Mouse (Mus musculus): ENCODE data around the gene Spindoc. TPM values are rescaled to one million over a fixed set of nuclear protein-coding genes. Genes with fewer than 3 reads are reported as not detected.

The Spindoc gene
- polyA plus RNA-seq, 1 experiment from 2014 or later = 44.1 TPM

DNA sequence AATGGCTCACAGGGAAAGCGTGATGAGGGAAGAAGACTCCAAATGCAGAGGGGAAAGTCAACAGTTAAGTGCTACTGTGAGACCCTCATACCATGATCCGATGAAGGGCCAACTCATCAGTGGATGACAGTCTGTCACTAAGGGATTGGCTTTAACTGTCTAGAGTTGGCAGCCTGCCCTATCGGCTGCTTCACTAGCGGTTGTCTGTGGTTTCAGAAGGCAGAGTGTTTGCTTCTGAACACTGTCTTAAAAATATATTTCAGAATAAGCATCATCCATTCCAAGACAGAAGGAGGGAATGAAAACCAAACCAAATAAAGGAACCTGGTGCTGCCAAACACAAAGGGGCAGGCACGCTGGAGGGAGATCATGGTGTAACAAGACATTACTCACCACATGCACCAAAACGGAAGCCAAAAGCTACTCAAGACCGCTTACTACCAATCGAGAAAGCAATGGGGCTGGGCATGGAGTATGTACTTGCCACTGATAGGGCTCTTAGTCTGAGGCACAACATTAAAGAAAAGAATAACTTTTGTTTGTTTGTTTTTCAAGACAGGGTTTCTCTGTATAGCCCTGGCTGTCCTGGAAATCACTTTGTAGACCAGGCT, 67.7 kb downstream of the Spindoc start:
- no peak for ATAC-seq (ENCODE audit: low FRiP score)
- no peaks in the 10 kb centered on the region for H3K9me3 ChIP-seq (replicated peaks)
- 90% methylated on average over 8 of the region's 8 CpGs for WGBS

GRCm38 (mm10) chr19:7313660-7314059, 69.1 kb downstream of the Spindoc start:
- Histone ChIP-seq H3K27ac (no peak overlapping the region), H3K27me3 (no peaks in the 10 kb centered on the region), H3K4me2 (replicated peaks) (no peak overlapping the region), H3K36me3 (no peaks in the 10 kb centered on the region), H3K4me3 (no peak overlapping the region), H3K9ac (no peak overlapping the region), H3K9me3 (replicated peaks) (no peaks in the 10 kb centered on the region), H3K4me1 (peaks cover 32% of the 10 kb centered on the region)
- WGBS = 83% methylated on average over 2 of the region's 2 CpGs
- no peak for ATAC-seq (ENCODE audit: low FRiP score)

More for the DNA sequence above, 67.7 kb downstream of the Spindoc start:
- Histone ChIP-seq H3K4me3 (no peak overlapping the region), H3K4me2 (replicated peaks) (no peak overlapping the region), H3K9ac (no peak overlapping the region), H3K36me3 (no peaks in the 10 kb centered on the region), H3K4me1 (peaks cover 18% of the 10 kb centered on the region), H3K27me3 (no peaks in the 10 kb centered on the region), H3K27ac (no peak overlapping the region)

DNA sequence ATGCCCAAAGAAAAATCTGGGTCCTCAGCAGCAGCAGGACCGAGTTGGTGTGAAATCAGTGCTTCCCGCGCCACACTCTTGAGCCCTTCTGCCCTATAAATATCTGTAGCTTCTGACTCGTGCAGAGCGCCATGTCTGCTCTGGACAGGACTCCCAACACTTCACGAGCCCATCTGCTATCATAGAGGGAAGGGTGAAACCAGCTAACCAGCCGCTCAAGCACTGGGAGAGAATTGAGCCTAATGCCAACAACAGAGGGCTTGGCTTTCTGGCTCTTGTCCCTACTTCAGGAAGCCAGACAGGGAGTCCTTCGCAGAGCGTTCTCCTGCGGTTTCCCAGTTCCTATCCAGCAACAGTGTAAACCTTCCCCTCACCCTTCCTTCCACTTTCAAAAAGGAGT, 71.5 kb downstream of the Spindoc start:
- Histone ChIP-seq H3K9ac (no peak overlapping the region), H3K27ac (no peak overlapping the region; the same call in 1 of the 2 replicates), H3K4me1 (peaks cover 44% of the 10 kb centered on the region), H3K36me3 (no peaks in the 10 kb centered on the region), H3K27me3 (no peaks in the 10 kb centered on the region), H3K4me2 (replicated peaks) (no peak overlapping the region), H3K4me3 (no peak overlapping the region), H3K9me3 (replicated peaks) (no peaks in the 10 kb centered on the region)
- ATAC-seq (ENCODE audit: low FRiP score) = no peak
- WGBS = 52% methylated on average over 10 of the region's 10 CpGs

DNA sequence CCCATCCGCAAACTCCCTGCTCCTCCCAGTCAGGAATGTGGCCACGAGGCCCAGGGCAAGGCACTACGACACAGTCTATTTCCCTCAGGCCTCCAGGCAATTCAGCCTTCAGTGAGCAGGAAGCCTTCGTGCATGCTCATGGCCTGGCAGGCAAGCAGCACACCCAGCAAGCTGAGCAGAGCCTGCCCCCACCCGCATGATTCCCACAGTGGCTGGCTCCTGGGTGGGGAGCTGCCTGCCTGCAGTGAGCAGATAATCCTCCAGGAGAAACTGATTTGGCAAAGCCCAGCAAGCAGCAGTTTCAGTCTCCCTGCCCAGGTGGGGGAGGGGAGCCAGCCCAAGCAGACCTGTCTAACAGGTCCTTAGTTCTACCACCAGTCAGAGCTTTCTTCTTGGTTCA, 72.1 kb downstream of the Spindoc start:
- Histone ChIP-seq H3K27ac (peak overlapping the region; percentile 18; the same call in 1 of the 2 replicates), H3K4me3 (no peak overlapping the region), H3K4me2 (replicated peaks) (no peak overlapping the region), H3K9ac (peak overlapping the region; percentile 35; the same call in 1 of the 2 replicates), H3K9me3 (replicated peaks) (no peaks in the 10 kb centered on the region), H3K27me3 (no peaks in the 10 kb centered on the region), H3K4me1 (peaks cover 44% of the 10 kb centered on the region), H3K36me3 (no peaks in the 10 kb centered on the region)
- WGBS = 21% methylated on average over 5 of the region's 5 CpGs
- no peak for ATAC-seq (ENCODE audit: low FRiP score)

- no peak overlapping the region for H3K4me3 ChIP-seq
- no peak for ATAC-seq (ENCODE audit: low FRiP score)
- no peak overlapping the region for H3K4me2 ChIP-seq (replicated peaks)
- H3K4me1 ChIP-seq = peaks cover 44% of the 10 kb centered on the region
- no peaks in the 10 kb centered on the region for H3K9me3 ChIP-seq (replicated peaks)
- H3K9ac ChIP-seq = no peak overlapping the region
- no peak overlapping the region for H3K27ac ChIP-seq
- whole genome bisulfite sequencing = 69% methylated on average over 2 of the region's 2 CpGs
- H3K36me3 ChIP-seq = no peaks in the 10 kb centered on the region
- no peaks in the 10 kb centered on the region for H3K27me3 ChIP-seq
Observed at GRCm38 (mm10) chr19:7309738-7310330, 73.0 kb downstream of the Spindoc start.

GRCm38 (mm10) chr19:7307995-7308770, 74.6 kb downstream of the Spindoc start:
- no peak for ATAC-seq (ENCODE audit: low FRiP score)
- Histone ChIP-seq H3K9ac (no peak overlapping the region), H3K27ac (peak overlapping the region; percentile 48; the same call in 1 of the 2 replicates), H3K9me3 (replicated peaks) (no peaks in the 10 kb centered on the region), H3K36me3 (no peaks in the 10 kb centered on the region), H3K4me2 (replicated peaks) (no peak overlapping the region), H3K27me3 (no peaks in the 10 kb centered on the region), H3K4me1 (peaks cover 42% of the 10 kb centered on the region), H3K4me3 (no peak overlapping the region)
- 59% methylated on average over 8 of the region's 8 CpGs for WGBS

GRCm38 (mm10) chr19:7306968-7307367, 75.8 kb downstream of the Spindoc start:
- H3K27ac ChIP-seq = no peak overlapping the region
- H3K4me3 ChIP-seq = no peak overlapping the region
- no peak overlapping the region for H3K9ac ChIP-seq
- no peaks in the 10 kb centered on the region for H3K36me3 ChIP-seq
- no peaks in the 10 kb centered on the region for H3K9me3 ChIP-seq (replicated peaks)
- H3K4me2 ChIP-seq (replicated peaks) = no peak overlapping the region
- peaks cover 42% of the 10 kb centered on the region for H3K4me1 ChIP-seq
- no peaks in the 10 kb centered on the region for H3K27me3 ChIP-seq
- WGBS = 65% methylated on average over 3 of the region's 3 CpGs
- ATAC-seq (ENCODE audit: low FRiP score) = no peak

DNA sequence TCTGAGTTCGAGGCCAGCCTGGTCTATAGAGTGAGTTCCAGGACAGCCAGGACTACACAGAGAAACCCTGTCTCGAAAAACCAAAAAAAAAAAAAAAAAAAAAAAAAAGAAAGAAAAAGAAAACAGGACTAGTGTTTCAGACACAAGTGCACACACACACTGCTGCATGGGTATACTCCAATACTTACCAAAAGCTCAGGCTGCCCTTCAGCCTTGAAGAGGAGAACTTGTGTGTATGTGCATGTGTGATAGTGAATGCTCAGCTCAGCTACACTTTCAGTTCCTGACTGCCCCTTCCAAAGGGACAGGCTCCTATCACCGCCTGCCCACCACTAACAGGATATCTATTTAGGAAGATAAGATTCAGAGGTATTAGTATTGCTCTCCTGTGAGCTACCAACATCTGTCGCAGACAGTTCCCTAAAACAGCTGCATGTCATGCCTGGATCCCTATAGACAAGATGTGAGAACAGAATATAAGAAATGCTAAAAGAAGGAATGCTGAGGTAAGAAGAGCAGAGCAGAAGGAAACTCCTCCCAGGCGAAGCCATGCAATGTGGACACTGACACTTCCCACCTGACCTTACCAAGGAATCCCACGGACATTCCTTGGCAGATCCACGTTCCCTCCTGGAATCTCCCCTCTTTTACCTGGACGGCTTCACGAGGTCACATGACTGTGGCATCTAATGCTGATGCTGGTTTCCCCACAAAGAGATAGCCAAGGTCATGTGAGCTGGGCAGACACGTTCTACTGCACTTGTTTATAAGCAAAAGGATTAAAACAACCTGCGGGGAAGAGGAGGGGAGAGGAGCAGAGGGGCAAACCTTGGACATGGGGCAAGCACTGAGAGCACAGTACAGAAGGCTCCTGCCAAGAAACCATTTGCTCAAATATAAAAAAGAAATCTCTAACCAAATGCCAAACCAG, 77.1 kb downstream of the Spindoc start:
- H3K9ac ChIP-seq = no peak overlapping the region
- no peaks in the 10 kb centered on the region for H3K27me3 ChIP-seq
- H3K36me3 ChIP-seq = no peaks in the 10 kb centered on the region
- H3K4me2 ChIP-seq (replicated peaks) = no peak overlapping the region
- no peaks in the 10 kb centered on the region for H3K9me3 ChIP-seq (replicated peaks)
- peaks cover 32% of the 10 kb centered on the region for H3K4me1 ChIP-seq
- 90% methylated on average over 11 of the region's 11 CpGs for WGBS
- H3K27ac ChIP-seq = no peak overlapping the region
- ATAC-seq (ENCODE audit: low FRiP score) = no peak
- no peak overlapping the region for H3K4me3 ChIP-seq

- peaks cover 23% of the 10 kb centered on the region for H3K4me1 ChIP-seq
- H3K9ac ChIP-seq = no peak overlapping the region
- H3K36me3 ChIP-seq = no peaks in the 10 kb centered on the region
- H3K9me3 ChIP-seq (replicated peaks) = no peaks in the 10 kb centered on the region
- H3K4me2 ChIP-seq (replicated peaks) = no peak overlapping the region
- WGBS = 72% methylated on average over 2 of the region's 2 CpGs
- no peak for ATAC-seq (ENCODE audit: low FRiP score)
- H3K27me3 ChIP-seq = no peaks in the 10 kb centered on the region
- no peak overlapping the region for H3K27ac ChIP-seq
- no peak overlapping the region for H3K4me3 ChIP-seq
Observed at GRCm38 (mm10) chr19:7304801-7305200, 78.0 kb downstream of the Spindoc start.
